Mouse (Mus musculus) testis, adult 2 months (tissue): Measurements from ENCODE around the gene Zfp383. TPM values are rescaled to one million over a fixed set of nuclear protein-coding genes. Genes with fewer than 3 reads are reported as not detected.

Experiments
- H3K27ac ChIP-seq: fragments of 200-500 bp; 2 replicates; pipeline ENCODE4 v1.5.1; 2012; ENCODE audit warnings: low read depth, low read length; ENCODE audit not compliant: control insufficient read depth, insufficient read depth
- H3K27me3 ChIP-seq: fragments of 200-500 bp; 2 replicates; pipeline ENCODE4 v1.6.1; 2012; ENCODE audit warnings: mild to moderate bottlenecking, low read length, moderate library complexity; ENCODE audit not compliant: control insufficient read depth, insufficient read depth
- H3K36me3 ChIP-seq: fragments of 200-500 bp; 2 replicates; pipeline ENCODE4 v1.6.1; 2012; ENCODE audit warnings: mild to moderate bottlenecking, low read length; ENCODE audit not compliant: control insufficient read depth, insufficient read depth
- H3K4me1 ChIP-seq: fragments of 200-500 bp; 2 replicates; pipeline ENCODE4 v1.6.1; 2012; ENCODE audit warnings: low read length; ENCODE audit not compliant: control insufficient read depth, insufficient read depth
- H3K4me3 ChIP-seq: fragments of 200-500 bp; 2 replicates; pipeline ENCODE4 v1.5.1; 2012; ENCODE audit warnings: low read depth, mild to moderate bottlenecking, low read length, moderate library complexity, mixed read lengths; ENCODE audit not compliant: control insufficient read depth
- CTCF ChIP-seq: fragments of 200-500 bp; IDR thresholded peaks from 2 replicates; pipeline ENCODE4 v1.5.1; 2012; ENCODE audit warnings: low read depth, mild to moderate bottlenecking, inconsistent platforms, low read length, moderate library complexity; ENCODE audit not compliant: control insufficient read depth, insufficient read depth, insufficient replicate concordance
- POLR2A ChIP-seq: fragments of 200-500 bp; IDR thresholded peaks from 2 replicates; pipeline ENCODE4 v1.6.1; 2012; ENCODE audit warnings: low read depth, mild to moderate bottlenecking, inconsistent platforms, low read length, moderate library complexity; ENCODE audit not compliant: control insufficient read depth
- polyA plus RNA-seq: library from polyadenylated mRNA; depleted of rRNA; stranded (reverse); fragments of >200 nt; gene quantifications from 2 replicates; pipeline ENCODE4 v1.2.3, GENCODE M21; 2012

Gene Zfp383
- polyA plus RNA-seq, 1 experiment: 1.0 TPM

DNA sequence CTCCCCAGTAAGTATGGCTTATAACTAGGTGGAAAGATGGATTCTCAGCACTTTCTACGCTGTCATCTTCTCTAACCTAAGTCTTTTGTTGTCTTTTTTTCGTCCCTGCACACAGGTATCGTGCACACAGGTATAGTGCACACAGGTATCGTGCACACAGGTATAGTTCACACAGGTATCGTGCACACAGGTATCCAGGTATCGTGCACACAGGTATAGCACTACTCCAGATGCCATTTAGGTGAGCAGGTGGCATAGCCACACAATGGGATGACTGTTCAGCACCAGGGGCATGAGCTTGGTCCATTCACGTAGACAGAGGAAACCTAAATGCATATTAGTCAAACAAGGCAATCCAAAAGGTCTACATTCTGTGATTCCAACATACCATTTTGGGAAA, 17.5 kb upstream of the Zfp383 start:
- H3K4me3 ChIP-seq: no peak overlapping the region
- no peaks in the 10 kb centered on the region for H3K36me3 ChIP-seq
- peaks cover 3% of the 10 kb centered on the region; the same call in 1 of the 2 replicates for H3K4me1 ChIP-seq
- no peaks in the 10 kb centered on the region for H3K27me3 ChIP-seq
- H3K27ac ChIP-seq: no peak overlapping the region
- TF ChIP-seq CTCF: no peak
- TF ChIP-seq POLR2A: no peak

DNA sequence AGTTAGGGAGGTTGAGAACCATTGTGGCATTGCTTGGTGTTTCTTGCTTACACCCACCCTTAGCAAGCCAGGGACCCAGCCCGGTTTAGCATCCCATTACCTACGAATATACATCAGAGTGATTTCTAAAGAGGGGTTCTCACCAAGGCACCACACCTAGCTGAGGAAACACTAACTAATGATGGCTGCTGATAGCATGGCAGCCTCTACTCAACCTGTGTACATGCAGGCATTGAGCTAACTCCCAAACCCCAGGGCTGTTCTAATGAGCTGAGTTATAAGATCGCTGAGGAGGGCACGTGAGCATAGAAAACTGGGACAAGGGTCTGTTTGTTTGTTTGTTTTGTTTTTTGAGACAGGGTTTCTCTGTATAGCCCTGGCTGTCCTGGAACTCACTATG, 15.3 kb upstream of the Zfp383 start:
- H3K27me3 ChIP-seq: no peaks in the 10 kb centered on the region
- H3K27ac ChIP-seq: no peak overlapping the region
- peaks cover 1% of the 10 kb centered on the region for H3K36me3 ChIP-seq
- peaks cover 3% of the 10 kb centered on the region; the same call in 1 of the 2 replicates for H3K4me1 ChIP-seq
- TF ChIP-seq CTCF: no peak
- no peak for TF ChIP-seq POLR2A
- H3K4me3 ChIP-seq: no peak overlapping the region

DNA sequence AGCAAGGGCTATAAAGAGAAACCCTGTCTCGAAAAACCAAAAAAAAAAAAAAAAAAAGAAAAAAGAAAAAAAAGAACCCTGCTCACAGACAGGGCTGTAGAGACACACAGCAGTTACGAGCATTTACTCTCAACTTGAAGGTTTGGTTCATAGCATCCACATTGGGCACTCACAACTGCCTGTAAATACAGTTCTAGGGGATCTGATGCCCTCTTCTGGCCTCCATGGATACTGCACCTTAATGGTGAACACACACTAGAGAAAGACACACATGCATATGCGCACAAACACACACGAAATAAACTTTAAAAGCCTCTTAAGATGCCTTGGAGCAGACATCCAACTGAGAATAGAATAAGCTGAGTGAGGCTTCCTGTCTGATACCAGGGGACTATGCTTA, 9.7 kb upstream of the Zfp383 start:
- Histone ChIP-seq H3K27ac (no peak overlapping the region), H3K4me1 (no peaks in the 10 kb centered on the region; the same call in 1 of the 2 replicates), H3K27me3 (no peaks in the 10 kb centered on the region), H3K4me3 (no peak overlapping the region), H3K36me3 (peaks cover 1% of the 10 kb centered on the region)
- TF ChIP-seq POLR2A (no peak), CTCF (no peak)

- peaks cover 9% of the 10 kb centered on the region for H3K4me1 ChIP-seq
- H3K27ac ChIP-seq: no peak overlapping the region
- no peaks in the 10 kb centered on the region for H3K27me3 ChIP-seq
- TF ChIP-seq POLR2A (no peak), CTCF (no peak)
- H3K4me3 ChIP-seq: no peak overlapping the region
- no peaks in the 10 kb centered on the region for H3K36me3 ChIP-seq
Measured at GRCm38 (mm10) chr7:29904101-29904500, 3.9 kb upstream of the Zfp383 start.

DNA sequence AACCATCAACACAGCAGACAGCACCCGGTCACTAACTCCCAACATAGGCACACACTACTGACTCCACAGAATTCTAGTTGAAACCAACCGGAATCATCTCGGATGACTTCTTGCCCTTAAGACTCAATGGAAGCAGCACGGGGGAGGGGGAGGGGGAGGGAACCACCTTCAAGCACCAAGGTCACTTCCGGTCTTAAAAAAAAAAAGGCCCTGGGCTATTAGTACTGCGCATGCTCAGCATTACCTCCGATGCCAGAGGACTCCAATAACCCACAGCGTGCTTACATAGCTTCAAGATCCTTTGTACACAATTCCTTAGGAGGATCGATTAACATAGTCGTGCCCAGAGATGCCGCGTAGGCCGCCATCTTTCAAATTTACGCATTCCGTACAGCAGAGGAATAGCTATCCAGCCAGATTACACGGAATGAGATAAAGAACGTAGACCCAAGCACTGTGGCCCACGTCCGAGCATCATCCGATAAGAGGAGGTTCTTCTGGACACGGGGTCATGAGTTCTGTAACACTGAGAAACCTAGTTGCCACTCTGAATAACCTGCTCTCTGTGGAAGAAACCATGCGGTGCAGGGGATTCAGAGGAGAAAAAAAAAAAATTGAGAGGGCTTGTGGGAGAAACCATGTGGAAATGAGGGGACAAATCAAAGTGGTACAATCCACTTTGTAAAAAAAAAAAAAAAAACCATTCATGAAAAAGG, 1.9 kb upstream of the Zfp383 start, which contains the start of gene Zfp27:
Zfp27 (minus strand) TSS at position 607 of the 716 bp plus-strand sequence.
- H3K27ac ChIP-seq: peak within 1 kb of the TSS; percentile 94
- no peaks in the 10 kb centered on the region for H3K36me3 ChIP-seq
- TF ChIP-seq CTCF (no peak), POLR2A (no peak)
- H3K4me1 ChIP-seq: peaks cover 9% of the 10 kb centered on the region
- H3K27me3 ChIP-seq: no peaks in the 10 kb centered on the region
- peak within 1 kb of the TSS; percentile 95 for H3K4me3 ChIP-seq

- Histone ChIP-seq H3K4me3 (peak overlapping the region; percentile 5; the same call in 1 of the 2 replicates), H3K36me3 (no peaks in the 10 kb centered on the region), H3K27me3 (no peaks in the 10 kb centered on the region), H3K27ac (peak overlapping the region; percentile 27; the same call in 1 of the 2 replicates), H3K4me1 (peaks cover 9% of the 10 kb centered on the region)
- TF ChIP-seq CTCF (no peak), POLR2A (no peak)
Measured at GRCm38 (mm10) chr7:29906682-29907058, 1.4 kb upstream of the Zfp383 start.

GRCm38 (mm10) chr7:29907206-29907605, 817 bp upstream of the Zfp383 start:
- no peaks in the 10 kb centered on the region for H3K27me3 ChIP-seq
- no peak overlapping the region for H3K27ac ChIP-seq
- no peaks in the 10 kb centered on the region; the same call in 1 of the 2 replicates for H3K36me3 ChIP-seq
- peaks cover 9% of the 10 kb centered on the region for H3K4me1 ChIP-seq
- TF ChIP-seq CTCF (no peak), POLR2A (no peak)
- H3K4me3 ChIP-seq: no peak overlapping the region

DNA sequence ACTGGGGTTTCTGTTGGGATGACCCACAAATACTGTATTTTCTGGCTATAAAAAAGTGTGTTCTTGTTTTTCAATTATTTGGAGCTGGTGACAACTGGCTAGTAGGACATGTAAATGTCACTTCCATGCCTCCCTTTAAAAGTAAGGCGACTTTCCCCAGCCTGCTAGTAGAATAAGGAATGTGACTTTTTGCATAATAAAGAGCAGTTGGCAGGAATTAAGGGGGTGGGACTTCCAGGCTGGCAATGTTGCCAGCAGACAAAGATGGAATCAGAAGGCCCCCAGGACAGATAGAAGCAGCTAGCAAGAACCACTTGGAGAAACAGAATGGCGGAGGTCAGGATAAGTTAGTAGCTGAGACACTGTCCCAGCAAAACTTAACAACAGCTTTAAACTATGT, 2.2 kb downstream of the Zfp383 start:
- Histone ChIP-seq H3K27ac (no peak overlapping the region), H3K27me3 (no peaks in the 10 kb centered on the region), H3K4me3 (no peak overlapping the region), H3K4me1 (peaks cover 4% of the 10 kb centered on the region; the same call in 1 of the 2 replicates), H3K36me3 (no peaks in the 10 kb centered on the region; the same call in 1 of the 2 replicates)
- TF ChIP-seq CTCF (no peak), POLR2A (no peak)
